Mouse (Mus musculus): ENCODE results near the gene D630003M21Rik.

- TF ChIP-seq CTCF (IDR thresholded peaks at IDR 0.05; ENCODE audit: low read depth, low read length) (no peak), POLR2A (IDR thresholded peaks at IDR 0.05; ENCODE audit: borderline replicate concordance, low read depth, low read length) (no peak)
Observed at GRCm38 (mm10) chr2:158230617-158231016, 1.6 kb upstream of the D630003M21Rik start.

All from bone marrow macrophage, adult 2 months (primary cell).